Mouse (Mus musculus): Measurements from ENCODE around the gene Gm45021. TPM values are rescaled to one million over a fixed set of nuclear protein-coding genes. Genes with fewer than 3 reads are reported as not detected.

The Gm45021 gene
- total RNA-seq (2015) (not detected in 2 replicates), total RNA-seq (2017) (not detected in 2 replicates)

GRCm38 (mm10) chr6:48589194-48589750 is at the start of gene Gm45021:
TSS of gene Gm45021 (plus strand) at chr6:48589610.
- ATAC-seq (replicated peaks; ENCODE audit: poor library complexity) = 0 out of 2 replicates have a peak, but pooled peaks have one; percentile 7

GRCm38 (mm10) chr6:48539860-48540259 is 49.5 kb upstream of the Gm45021 start:
- no peak for ATAC-seq (replicated peaks; ENCODE audit: poor library complexity)

- ATAC-seq (replicated peaks; ENCODE audit: poor library complexity) = no peak
Observed at GRCm38 (mm10) chr6:48540721-48541120, 48.7 kb upstream of the Gm45021 start.

GRCm38 (mm10) chr6:48541560-48542450 is 47.6 kb upstream of the Gm45021 start:
- ATAC-seq (replicated peaks; ENCODE audit: poor library complexity) = 0 out of 2 replicates have a peak, but pooled peaks have one; percentile 24

GRCm38 (mm10) chr6:48542631-48543030 is 46.8 kb upstream of the Gm45021 start:
- no peak for ATAC-seq (replicated peaks; ENCODE audit: poor library complexity)

- ATAC-seq (replicated peaks; ENCODE audit: poor library complexity) = no peak
Observed at GRCm38 (mm10) chr6:48545251-48545650, 44.2 kb upstream of the Gm45021 start.

GRCm38 (mm10) chr6:48546271-48546670 is 43.1 kb upstream of the Gm45021 start:
- ATAC-seq (replicated peaks; ENCODE audit: poor library complexity) = peak; percentile 63; the same call in 1 of the 2 replicates

- no peak for ATAC-seq (replicated peaks; ENCODE audit: poor library complexity)
Observed at GRCm38 (mm10) chr6:48546858-48547257, 42.6 kb upstream of the Gm45021 start.

- no peak for ATAC-seq (replicated peaks; ENCODE audit: poor library complexity)
Observed at GRCm38 (mm10) chr6:48548314-48548713, 41.1 kb upstream of the Gm45021 start.

GRCm38 (mm10) chr6:48552918-48553317 is 36.5 kb upstream of the Gm45021 start:
- peak; percentile 56 for ATAC-seq (replicated peaks; ENCODE audit: poor library complexity)

- ATAC-seq (replicated peaks; ENCODE audit: poor library complexity) = no peak
Observed at GRCm38 (mm10) chr6:48553819-48554218, 35.6 kb upstream of the Gm45021 start.

GRCm38 (mm10) chr6:48554280-48555103 is 34.9 kb upstream of the Gm45021 start, which contains the start of gene Lrrc61:
TSS of gene Lrrc61 (plus strand) at chr6:48554796.
- ATAC-seq (replicated peaks; ENCODE audit: poor library complexity) = peak; percentile 91

GRCm38 (mm10) chr6:48555104-48555890 is 34.1 kb upstream of the Gm45021 start:
- ATAC-seq (replicated peaks; ENCODE audit: poor library complexity) = peak; percentile 38

- no peak for ATAC-seq (replicated peaks; ENCODE audit: poor library complexity)
Observed at GRCm38 (mm10) chr6:48555956-48556355, 33.5 kb upstream of the Gm45021 start.

- no peak for ATAC-seq (replicated peaks; ENCODE audit: poor library complexity)
Observed at GRCm38 (mm10) chr6:48565693-48566310, 23.6 kb upstream of the Gm45021 start.

- no peak for ATAC-seq (replicated peaks; ENCODE audit: poor library complexity)
Observed at GRCm38 (mm10) chr6:48566312-48566711, 23.1 kb upstream of the Gm45021 start.

GRCm38 (mm10) chr6:48568036-48568984 is 21.1 kb upstream of the Gm45021 start:
- peak; percentile 84 for ATAC-seq (replicated peaks; ENCODE audit: poor library complexity)

GRCm38 (mm10) chr6:48569065-48569807 is 20.2 kb upstream of the Gm45021 start:
- ATAC-seq (replicated peaks; ENCODE audit: poor library complexity) = no peak

Data from megakaryocyte progenitor cell, adult 5-6 weeks (primary cell).